Mouse (Mus musculus) limb, embryonic 14.5 days (tissue): ENCODE measurements around the gene Gm5089. TPM values are rescaled to one million over a fixed set of nuclear protein-coding genes. Genes with fewer than 3 reads are reported as not detected.

Experiments used
- ATAC-seq: fragments of 200-750 bp; cut with Nextera tagmentation; 2 replicates; pipeline ENCODE4 v1.8.0; 2017; ENCODE audit warnings: low read depth, moderate number of reproducible peaks, moderate TSS enrichment; ENCODE audit not compliant: low FRiP score
- DNase-seq: peaks from one replicate; pipeline ENCODE4 v3.0.0-alpha.2; 2015; ENCODE audit warnings: low spot score
- H3K27ac ChIP-seq: fragments of 300-500 bp; sonication (generic); replicated peaks from 2 replicates; pipeline ENCODE4 v1.5.1; 2014; ENCODE audit warnings: low read depth, mild to moderate bottlenecking, low read length, moderate library complexity, mixed read lengths
- H3K27me3 ChIP-seq: fragments of 300-500 bp; sonication (generic); 2 replicates; pipeline ENCODE4 v1.6.1; 2014; ENCODE audit warnings: low read length, mixed read lengths; ENCODE audit not compliant: control insufficient read depth, insufficient read depth
- H3K36me3 ChIP-seq: fragments of 300-500 bp; sonication (generic); 2 replicates; pipeline ENCODE4 v1.6.1; 2014; ENCODE audit warnings: mild to moderate bottlenecking, low read length, moderate library complexity, mixed read lengths; ENCODE audit not compliant: control insufficient read depth, insufficient read depth
- H3K4me1 ChIP-seq: fragments of 300-500 bp; sonication (generic); 2 replicates; pipeline ENCODE4 v1.6.1; 2014; ENCODE audit warnings: antibody characterized with exemption, low read length, mixed read lengths; ENCODE audit not compliant: control insufficient read depth, insufficient read depth
- H3K4me2 ChIP-seq: fragments of 300-500 bp; sonication (generic); replicated peaks from 2 replicates; pipeline ENCODE4 v1.6.1; 2014; ENCODE audit warnings: low read depth, mild to moderate bottlenecking, low read length, moderate library complexity; ENCODE audit not compliant: severe bottlenecking
- H3K4me3 ChIP-seq: fragments of 300-500 bp; sonication (generic); replicated peaks from 2 replicates; pipeline ENCODE4 v1.5.1; 2014; ENCODE audit warnings: low read length
- H3K9ac ChIP-seq: fragments of 300-500 bp; sonication (generic); 2 replicates; pipeline ENCODE4 v1.6.1; 2014; ENCODE audit warnings: mild to moderate bottlenecking, low read depth, low read length, moderate library complexity; ENCODE audit not compliant: severe bottlenecking
- H3K9me3 ChIP-seq: fragments of 300-500 bp; sonication (generic); 2 replicates; pipeline ENCODE4 v1.6.1; 2016; ENCODE audit warnings: low read length; ENCODE audit not compliant: control insufficient read depth
- POLR2A ChIP-seq: fragments of 200-500 bp; IDR thresholded peaks from 2 replicates; pipeline ENCODE4 v1.8.0; 2012; ENCODE audit warnings: inconsistent platforms, mild to moderate bottlenecking, moderate library complexity, borderline replicate concordance; ENCODE audit not compliant: insufficient read depth, insufficient read length; ENCODE audit errors: extremely low read depth
- WGBS: fragments of 180-500 bp; shearing (Covaris S2); extraction: QIAGEN DNeasy Blood & Tissue Kit; methylation state at CpG from one replicate; pipeline ENCODE4 v1.1.7; 2014; 5-methylcytosine and 5-hydroxymethylcytosine counted together
- polyA plus RNA-seq, 2 experiments: library from polyadenylated mRNA; depleted of rRNA in 1 of 2; stranded (reverse) in 1 of 2; unstranded in 1 of 2; fragments of >200 nt; fragmentation: Nextera tagmentation in 1 of 2; extraction: Ambion mirVana in 1 of 2; gene quantifications; 2 replicates each; pipeline versions ENCODE4 v1.2.1 to v1.2.3; 2012 to 2014

Gene Gm5089
- polyA plus RNA-seq, 2 experiments, result not detected

DNA sequence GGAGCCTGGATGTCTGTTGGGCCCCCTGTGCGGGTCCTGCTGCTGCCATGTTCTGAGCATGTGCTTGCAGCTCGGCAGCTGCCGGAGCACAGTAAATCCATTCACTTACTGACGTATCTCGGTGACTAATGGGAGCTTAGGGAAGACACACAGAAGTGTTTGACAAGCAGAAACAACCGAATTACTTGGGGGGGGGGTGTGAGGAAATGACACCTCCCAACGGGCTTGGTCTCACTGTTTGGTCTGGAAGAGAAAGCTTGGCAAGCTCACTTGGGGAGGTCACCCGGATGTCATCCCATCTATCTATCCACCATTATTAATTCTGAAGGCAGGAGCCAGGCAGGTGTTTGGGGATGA, 23.7 kb downstream of the Gm5089 start:
- Histone ChIP-seq H3K27me3 (no peaks in the 10 kb centered on the region), H3K4me3 (no peak overlapping the region), H3K4me1 (no peaks in the 10 kb centered on the region), H3K36me3 (no peaks in the 10 kb centered on the region), H3K4me2 (no peak overlapping the region), H3K9ac (no peak overlapping the region), H3K27ac (no peak overlapping the region), H3K9me3 (no peaks in the 10 kb centered on the region)
- WGBS, result 43% methylated on average over 8 of the region's 8 CpGs
- no peak for TF ChIP-seq POLR2A
- DNase-seq (no peak), ATAC-seq (no peak)

DNA sequence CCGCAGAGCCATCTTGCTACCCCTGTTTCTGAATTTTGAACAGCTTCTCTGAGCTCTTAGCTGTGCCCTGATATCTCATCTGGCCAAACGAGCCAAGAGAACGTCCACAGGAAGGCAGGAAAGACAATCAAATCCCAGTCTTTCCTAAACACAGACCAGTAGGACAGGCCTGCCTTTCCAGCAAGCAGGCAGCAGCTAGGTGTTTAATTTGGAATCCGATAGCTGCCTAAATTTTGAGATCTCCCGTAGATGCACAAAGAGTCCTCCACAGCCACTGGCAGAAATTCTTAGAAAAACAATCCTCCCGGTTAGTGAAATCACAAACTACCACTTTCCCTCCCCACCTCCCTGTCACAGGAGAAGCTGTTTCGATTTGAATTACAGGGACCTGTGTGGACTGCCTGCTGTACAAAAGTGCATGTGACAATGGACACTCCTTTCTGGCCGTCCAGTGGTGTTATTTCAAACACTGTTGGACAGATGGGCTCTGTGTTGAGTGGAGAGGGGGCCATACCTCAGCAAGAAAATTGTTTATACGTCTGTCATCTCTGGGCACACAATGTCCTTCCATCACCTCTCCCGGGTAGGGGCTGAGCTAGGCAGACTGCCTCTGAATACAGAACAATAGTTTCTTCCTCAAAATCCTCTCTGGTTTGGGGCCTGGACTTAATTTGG, 24.2 kb downstream of the Gm5089 start:
- H3K4me1 ChIP-seq, result no peaks in the 10 kb centered on the region
- DNase-seq (no peak), ATAC-seq (no peak)
- no peak overlapping the region for H3K27ac ChIP-seq
- 48% methylated on average over 10 of the region's 10 CpGs for WGBS
- H3K9ac ChIP-seq, result no peak overlapping the region
- H3K4me2 ChIP-seq, result no peak overlapping the region
- no peaks in the 10 kb centered on the region for H3K9me3 ChIP-seq
- no peak for TF ChIP-seq POLR2A
- no peaks in the 10 kb centered on the region for H3K27me3 ChIP-seq
- H3K4me3 ChIP-seq, result no peak overlapping the region
- no peaks in the 10 kb centered on the region for H3K36me3 ChIP-seq

DNA sequence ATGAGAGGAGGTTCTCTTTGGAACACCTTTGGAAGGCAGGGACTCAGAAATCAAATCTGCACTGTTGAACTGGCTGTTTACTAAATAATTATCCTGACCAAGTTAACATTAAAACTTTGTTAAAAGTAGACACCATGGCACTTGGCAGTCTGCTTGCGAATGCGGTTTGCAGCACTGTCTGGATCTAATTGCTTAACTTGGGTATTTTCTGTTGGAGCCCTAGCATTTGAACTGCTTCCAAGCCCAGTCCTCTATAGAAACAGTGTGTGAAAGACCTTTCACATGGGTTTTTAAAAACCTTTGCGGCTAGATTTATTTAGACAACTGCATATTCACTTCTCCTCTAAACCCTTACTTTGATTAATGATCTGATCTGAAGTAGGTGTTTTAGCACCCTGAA, 26.5 kb downstream of the Gm5089 start:
- no peak for TF ChIP-seq POLR2A
- ATAC-seq (no peak), DNase-seq (peak; percentile 23)
- Histone ChIP-seq H3K4me3 (no peak overlapping the region), H3K9ac (no peak overlapping the region), H3K4me1 (no peaks in the 10 kb centered on the region), H3K27me3 (no peaks in the 10 kb centered on the region), H3K36me3 (no peaks in the 10 kb centered on the region), H3K9me3 (no peaks in the 10 kb centered on the region), H3K4me2 (no peak overlapping the region), H3K27ac (no peak overlapping the region)
- 66% methylated on average over 3 of the region's 3 CpGs for WGBS

DNA sequence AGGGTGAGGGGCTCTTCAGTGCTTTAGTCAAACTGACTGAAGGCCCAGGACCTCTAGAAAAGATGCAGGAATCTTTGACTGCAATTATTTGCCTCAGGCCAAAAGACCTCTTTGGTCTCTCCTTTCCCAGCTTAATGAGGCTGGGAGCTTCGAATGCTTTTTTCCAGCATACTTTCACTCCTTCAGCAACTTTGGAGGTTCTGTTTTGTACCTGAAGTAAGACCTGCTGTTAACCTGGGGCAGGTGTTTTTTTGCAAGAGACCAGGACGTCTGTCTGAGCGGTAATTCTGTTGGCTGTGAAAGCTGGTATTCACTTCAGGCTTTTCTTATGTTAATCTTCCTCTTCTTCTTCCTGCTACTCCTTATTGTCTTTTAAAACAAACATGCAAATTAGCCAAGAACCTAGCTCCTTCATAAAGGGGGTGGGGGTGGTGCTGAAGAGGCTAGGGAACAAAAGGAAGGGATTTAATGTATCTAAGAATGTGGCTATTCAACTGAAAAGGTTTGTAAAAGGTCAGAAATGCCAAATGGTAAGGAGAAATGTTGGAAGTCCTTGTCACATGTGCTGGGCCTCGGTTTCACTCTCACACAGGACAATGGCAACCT, 34.6 kb downstream of the Gm5089 start:
- H3K4me2 ChIP-seq, result no peak overlapping the region
- WGBS, result 26% methylated on average over 4 of the region's 4 CpGs
- no peak overlapping the region for H3K4me3 ChIP-seq
- no peak for DNase-seq
- H3K4me1 ChIP-seq, result no peaks in the 10 kb centered on the region
- H3K36me3 ChIP-seq, result no peaks in the 10 kb centered on the region
- no peak for ATAC-seq
- no peak overlapping the region for H3K9ac ChIP-seq
- no peak overlapping the region for H3K27ac ChIP-seq
- H3K27me3 ChIP-seq, result no peaks in the 10 kb centered on the region
- TF ChIP-seq POLR2A, result no peak
- no peaks in the 10 kb centered on the region for H3K9me3 ChIP-seq

DNA sequence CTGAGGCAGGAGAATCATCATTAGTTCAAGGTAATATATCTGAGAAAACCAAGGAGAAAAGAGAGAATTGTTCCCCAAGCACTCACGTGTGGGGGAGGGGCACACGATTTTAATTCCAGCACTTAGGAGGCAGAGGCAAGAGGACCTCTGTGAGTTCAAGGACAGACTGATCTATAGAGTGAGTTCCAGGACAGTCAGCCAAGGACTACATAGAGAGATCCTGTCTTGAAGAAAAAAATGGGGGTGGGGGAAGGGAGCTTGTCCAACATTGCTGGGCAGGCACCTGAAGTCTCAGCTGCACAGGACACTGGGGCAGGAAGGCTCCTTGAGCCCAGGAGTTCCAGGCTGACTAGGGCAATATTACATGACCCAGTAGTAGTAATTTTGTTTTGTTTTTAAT, 36.1 kb downstream of the Gm5089 start:
- Histone ChIP-seq H3K4me1 (no peaks in the 10 kb centered on the region), H3K9me3 (no peaks in the 10 kb centered on the region), H3K27ac (no peak overlapping the region), H3K4me2 (no peak overlapping the region), H3K36me3 (no peaks in the 10 kb centered on the region), H3K27me3 (peaks cover 4% of the 10 kb centered on the region), H3K9ac (no peak overlapping the region), H3K4me3 (no peak overlapping the region)
- 97% methylated on average over 2 of the region's 2 CpGs for WGBS
- ATAC-seq (no peak), DNase-seq (no peak)
- no peak for TF ChIP-seq POLR2A
